Mouse (Mus musculus) CH12.LX (cell line): ENCODE results near the gene Adamts20. TPM values are rescaled to one million over a fixed set of nuclear protein-coding genes. Genes with fewer than 3 reads are reported as not detected.

Experiments
- DNase-seq: peaks from one replicate; pipeline ENCODE4 v3.0.0-alpha.2; 2013; ENCODE audit errors: extremely low read depth
- H3K27ac ChIP-seq: 2 replicates; pipeline ENCODE4 v1.5.1; 2012; ENCODE audit warnings: low read depth, mild to moderate bottlenecking, control low read depth, moderate library complexity; ENCODE audit not compliant: insufficient read depth
- H3K27me3 ChIP-seq: replicated peaks from 2 replicates; pipeline ENCODE3; 2012; ENCODE audit warnings: inconsistent platforms
- H3K36me3 ChIP-seq, 2 experiments: replicated peaks in 1 of 2; 2 replicates each; pipeline versions ENCODE3 to v1.6.1; 2012; ENCODE audit warnings: inconsistent platforms in 1 of 2, low read length in 1 of 2, mild to moderate bottlenecking in 1 of 2, mixed read lengths in 1 of 2, moderate library complexity in 1 of 2; ENCODE audit not compliant: control insufficient read depth in 1 of 2, insufficient read depth in 1 of 2
- H3K4me1 ChIP-seq, 2 experiments: 2 replicates each; pipeline ENCODE4 v1.6.1; 2012; ENCODE audit warnings: inconsistent platforms in 1 of 2, moderate library complexity in 1 of 2; ENCODE audit not compliant: insufficient read depth in 2 of 2, control insufficient read depth in 1 of 2
- H3K4me2 ChIP-seq: 2 replicates; pipeline ENCODE4 v1.6.1; 2012; ENCODE audit warnings: low read depth, mild to moderate bottlenecking, control low read depth; ENCODE audit not compliant: poor library complexity, insufficient read depth, severe bottlenecking
- H3K4me3 ChIP-seq, 3 experiments: fragments of 150-350 bp in 1 of 3; sonication (generic) in 1 of 3; replicated peaks in 1 of 3; 2 replicates each; pipeline versions ENCODE3 to v1.5.1; 2011 to 2012; ENCODE audit warnings: low read depth in 2 of 3, low read length in 2 of 3, mild to moderate bottlenecking in 2 of 3, moderate library complexity in 2 of 3, control low read depth in 1 of 3, improper control_type of control experiment in 1 of 3, inconsistent platforms in 1 of 3, mixed read lengths in 1 of 3; ENCODE audit not compliant: poor library complexity in 1 of 3
- H3K79me2 ChIP-seq: replicated peaks from 2 replicates; pipeline ENCODE4 v1.6.1; 2012; ENCODE audit warnings: mild to moderate bottlenecking, moderate library complexity; ENCODE audit not compliant: control insufficient read depth, poor library complexity, insufficient read depth, severe bottlenecking; ENCODE audit errors: extremely low read depth
- H3K9ac ChIP-seq: 2 replicates; pipeline ENCODE4 v1.6.1; 2012; ENCODE audit warnings: low read depth, mild to moderate bottlenecking, control low read depth, moderate library complexity; ENCODE audit not compliant: insufficient read depth
- H3K9me3 ChIP-seq: replicated peaks from 2 replicates; pipeline ENCODE3; 2012; ENCODE audit warnings: low read length, inconsistent platforms, mixed read lengths
- BHLHE40 ChIP-seq: IDR thresholded peaks from 2 replicates; pipeline ENCODE4 v1.6.1; 2011; ENCODE audit warnings: mild to moderate bottlenecking, low read depth, low read length, improper control_type of control experiment
- CTCF ChIP-seq, 2 experiments: IDR thresholded peaks in 1 of 2; conservative IDR thresholded peaks in 1 of 2; 2 replicates each; pipeline ENCODE4 v1.5.1; 2011 to 2012; ENCODE audit warnings: low read depth in 2 of 2, low read length in 2 of 2, improper control_type of control experiment in 1 of 2, inconsistent platforms in 1 of 2, mild to moderate bottlenecking in 1 of 2, moderate library complexity in 1 of 2
- E2F4 ChIP-seq: IDR thresholded peaks from 2 replicates; pipeline ENCODE4 v1.6.1; 2011; ENCODE audit warnings: low read depth, low read length, improper control_type of control experiment; ENCODE audit not compliant: insufficient replicate concordance
- GABPA ChIP-seq: IDR thresholded peaks from 2 replicates; pipeline ENCODE4 v1.6.1; 2012; ENCODE audit warnings: low read depth, low read length, improper control_type of control experiment, inconsistent platforms; ENCODE audit not compliant: insufficient replicate concordance
- HCFC1 ChIP-seq: IDR thresholded peaks from 2 replicates; pipeline ENCODE4 v1.6.1; 2012; ENCODE audit warnings: low read depth, mild to moderate bottlenecking, inconsistent platforms, low read length, improper control_type of control experiment
- MAFK ChIP-seq: IDR thresholded peaks from 2 replicates; pipeline ENCODE4 v1.6.1; 2011; ENCODE audit warnings: low read length, improper control_type of control experiment; ENCODE audit not compliant: insufficient replicate concordance
- MAX ChIP-seq: IDR thresholded peaks from 2 replicates; pipeline ENCODE4 v1.6.1; 2011; ENCODE audit warnings: low read length, improper control_type of control experiment
- MYC ChIP-seq: IDR thresholded peaks from 2 replicates; pipeline ENCODE4 v1.6.1; 2011; ENCODE audit warnings: low read depth, mild to moderate bottlenecking, improper control_type of control experiment, low read length
- NRF1 ChIP-seq: IDR thresholded peaks from 2 replicates; pipeline ENCODE4 v1.6.1; 2014; ENCODE audit warnings: low read depth, mild to moderate bottlenecking, inconsistent platforms, low read length, improper control_type of control experiment, moderate library complexity
- PAX5 ChIP-seq: IDR thresholded peaks from 2 replicates; pipeline ENCODE4 v1.6.1; 2012; ENCODE audit warnings: low read length, inconsistent platforms, mixed read lengths
- POLR2A ChIP-seq: IDR thresholded peaks from 2 replicates; pipeline ENCODE4 v1.6.1; 2011; ENCODE audit warnings: low read depth, mild to moderate bottlenecking, improper control_type of control experiment, low read length
- RCOR1 ChIP-seq: conservative IDR thresholded peaks from 2 replicates; pipeline ENCODE4 v1.6.1; 2012; ENCODE audit warnings: low read depth, mild to moderate bottlenecking, inconsistent platforms, low read length, improper control_type of control experiment
- USF1 ChIP-seq: IDR thresholded peaks from 2 replicates; pipeline ENCODE4 v1.6.1; 2014; ENCODE audit warnings: low read depth, mild to moderate bottlenecking, inconsistent platforms, low read length, improper control_type of control experiment
- ZKSCAN1 ChIP-seq: IDR thresholded peaks from 2 replicates; pipeline ENCODE4 v1.6.1; 2012; ENCODE audit warnings: low read depth, inconsistent platforms, low read length, improper control_type of control experiment, borderline replicate concordance
- ZMIZ1 ChIP-seq: IDR thresholded peaks from 2 replicates; pipeline ENCODE4 v1.6.1; 2012; ENCODE audit warnings: low read depth, mild to moderate bottlenecking, inconsistent platforms, low read length, improper control_type of control experiment
- ZNF384 ChIP-seq: IDR thresholded peaks from 2 replicates; pipeline ENCODE4 v1.6.1; 2012; ENCODE audit warnings: low read depth, low read length, improper control_type of control experiment, inconsistent platforms
- dilution Hi-C: fragments of 300-500 bp; cut with MboI; formaldehyde crosslinking; loops from 2 replicates; pipeline ENCODE4 v1.14.3; 2020; ENCODE audit warnings: low sequenced_read_pairs; ENCODE audit not compliant: extremely low pct_unique_long_range_greater_than_20kb, extremely low pct_ligation_motif_present
- in situ Hi-C: fragments of 300-500 bp; cut with MboI; formaldehyde crosslinking; loops from 3 replicates; pipeline ENCODE4 v1.14.3; 2019; ENCODE audit warnings: low sequenced_read_pairs, low pct_ligation_motif_present, low pct_unique_long_range_greater_than_20kb, mixed read lengths
- polyA plus RNA-seq: library from polyadenylated mRNA; unstranded; fragments of >175 nt; gene quantifications from 2 replicates; pipeline ENCODE4 v1.2.1, GENCODE M21; 2012; ENCODE audit warnings: low read depth; ENCODE audit not compliant: insufficient read length
- total RNA-seq, 2 experiments: library from RNA; depleted of rRNA; stranded (reverse); fragments of 300-350 nt in 1 of 2; fragments of >200 nt in 1 of 2; gene quantifications; 2 replicates each; pipeline ENCODE4 v1.2.3; 2012 to 2014

Gene Adamts20
- total and polyA plus RNA-seq, 3 experiments: 0.37 to 1.5 (median 0.68) TPM

- dilution Hi-C loops: no loop called here
- no peaks in the 10 kb centered on the region for H3K36me3 ChIP-seq
- no peaks in the 10 kb centered on the region for H3K9me3 ChIP-seq
- no peak overlapping the region for H3K9ac ChIP-seq
- TF ChIP-seq BHLHE40 (no peak), PAX5 (no peak), MAX (no peak), GABPA (no peak), ZNF384 (no peak)
- no peak overlapping the region for H3K4me2 ChIP-seq
- no peak for DNase-seq
- no peak overlapping the region for H3K27ac ChIP-seq
- in situ Hi-C loops: no loop called here
- no peaks in the 10 kb centered on the region for H3K4me1 ChIP-seq
- H3K79me2 ChIP-seq: no peaks in the 10 kb centered on the region
- no peak overlapping the region for H3K4me3 ChIP-seq
- H3K27me3 ChIP-seq: no peaks in the 10 kb centered on the region
Observed at GRCm38 (mm10) chr15:94236121-94236520, 229.1 kb downstream of the Adamts20 start.

DNA sequence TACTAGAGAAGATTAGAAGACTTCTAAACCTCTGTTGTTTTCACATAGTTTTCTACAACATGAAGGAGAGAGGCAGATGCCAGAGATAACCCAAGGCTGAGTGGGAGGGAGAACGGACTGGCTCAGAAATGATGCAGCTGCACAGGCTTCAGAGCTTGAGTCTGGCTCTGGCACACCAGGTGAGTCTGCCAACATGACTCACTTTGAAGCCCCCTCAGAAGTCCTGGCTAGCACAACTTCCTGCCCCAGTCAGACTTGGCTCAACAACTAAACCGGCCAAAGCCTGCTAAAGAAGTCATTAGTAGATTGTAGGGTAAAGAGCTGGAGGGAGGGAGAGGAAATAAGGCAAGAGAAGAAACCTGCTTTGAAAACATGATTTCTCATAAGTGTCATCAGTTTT lies 230.0 kb downstream of the Adamts20 start:
- Histone ChIP-seq H3K4me3 (no peak overlapping the region), H3K4me1 (no peaks in the 10 kb centered on the region), H3K27me3 (no peaks in the 10 kb centered on the region), H3K36me3 (no peaks in the 10 kb centered on the region), H3K9me3 (no peaks in the 10 kb centered on the region), H3K4me2 (no peak overlapping the region), H3K9ac (no peak overlapping the region), H3K79me2 (no peaks in the 10 kb centered on the region), H3K27ac (no peak overlapping the region)
- dilution Hi-C loops (no loop called here), in situ Hi-C loops (no loop called here)
- no peak for DNase-seq
- no peak for TF ChIP-seq HCFC1
- no peak for TF ChIP-seq POLR2A
- TF ChIP-seq NRF1: no peak

DNA sequence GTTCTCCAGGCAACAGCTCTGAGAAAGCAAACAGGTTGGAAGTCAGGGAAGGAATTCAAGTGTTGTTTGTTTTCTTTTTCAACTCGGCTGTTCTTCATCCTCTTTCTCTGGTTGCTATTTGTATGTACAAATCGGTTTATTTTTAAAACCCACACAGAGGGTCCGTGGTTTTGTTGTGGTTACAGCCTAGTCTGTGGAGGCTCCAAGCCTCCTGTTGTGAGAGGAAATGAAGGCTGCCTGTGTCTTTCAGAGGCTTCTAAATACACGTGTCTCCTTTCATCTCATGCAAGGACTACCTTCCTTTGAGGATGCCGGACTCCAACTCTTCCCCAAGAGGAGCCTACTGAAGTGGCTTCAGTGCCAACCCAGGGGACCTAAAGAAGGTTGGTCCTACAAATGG lies 234.0 kb downstream of the Adamts20 start:
- no peak overlapping the region for H3K9ac ChIP-seq
- dilution Hi-C loops: no loop called here
- no peak overlapping the region for H3K4me3 ChIP-seq
- no peak overlapping the region for H3K4me2 ChIP-seq
- no peaks in the 10 kb centered on the region for H3K36me3 ChIP-seq
- no peak for DNase-seq
- no peak overlapping the region for H3K27ac ChIP-seq
- in situ Hi-C loops: no loop called here
- H3K4me1 ChIP-seq: peaks cover 0 to 2% of the 10 kb centered on the region in 2 experiments; a peak in 1 of 4 replicates
- H3K79me2 ChIP-seq: no peaks in the 10 kb centered on the region
- TF ChIP-seq MYC (no peak), RCOR1 (no peak), USF1 (no peak), ZMIZ1 (no peak), CTCF (conservative IDR thresholded peaks at IDR 0.05 in 1 of 2, IDR thresholded peaks at IDR 0.05 in 1 of 2; ENCODE audit: low read depth in 2 of 2, low read length in 2 of 2) (no peak), ZKSCAN1 (no peak), MAFK (no peak), HCFC1 (no peak), PAX5 (no peak), E2F4 (no peak)
- TF ChIP-seq, all 38 proteins: peak for 0
- Histone ChIP-seq H3K9me3 (no peaks in the 10 kb centered on the region), H3K27me3 (no peaks in the 10 kb centered on the region)
